Mouse (Mus musculus) gastrocnemius, adult 18-20 months (tissue): Measurements from ENCODE around the gene Epas1. TPM values are rescaled to one million over a fixed set of nuclear protein-coding genes. Genes with fewer than 3 reads are reported as not detected.
A peak's percentile ranks its signal among the peaks of the same experiment; 100 is the strongest.

ENCODE experiments used
- DNase-seq: peaks from one replicate; pipeline ENCODE4 v3.0.0; 2021; ENCODE audit warnings: low spot score
- total RNA-seq, 2 experiments: library from RNA; stranded (reverse); gene quantifications; 2 replicates each; pipeline ENCODE4 v1.2.3; 2021

Epas1 gene
- total RNA-seq, 2 experiments from 2014 or later, result 97.7 to 101 TPM

DNA sequence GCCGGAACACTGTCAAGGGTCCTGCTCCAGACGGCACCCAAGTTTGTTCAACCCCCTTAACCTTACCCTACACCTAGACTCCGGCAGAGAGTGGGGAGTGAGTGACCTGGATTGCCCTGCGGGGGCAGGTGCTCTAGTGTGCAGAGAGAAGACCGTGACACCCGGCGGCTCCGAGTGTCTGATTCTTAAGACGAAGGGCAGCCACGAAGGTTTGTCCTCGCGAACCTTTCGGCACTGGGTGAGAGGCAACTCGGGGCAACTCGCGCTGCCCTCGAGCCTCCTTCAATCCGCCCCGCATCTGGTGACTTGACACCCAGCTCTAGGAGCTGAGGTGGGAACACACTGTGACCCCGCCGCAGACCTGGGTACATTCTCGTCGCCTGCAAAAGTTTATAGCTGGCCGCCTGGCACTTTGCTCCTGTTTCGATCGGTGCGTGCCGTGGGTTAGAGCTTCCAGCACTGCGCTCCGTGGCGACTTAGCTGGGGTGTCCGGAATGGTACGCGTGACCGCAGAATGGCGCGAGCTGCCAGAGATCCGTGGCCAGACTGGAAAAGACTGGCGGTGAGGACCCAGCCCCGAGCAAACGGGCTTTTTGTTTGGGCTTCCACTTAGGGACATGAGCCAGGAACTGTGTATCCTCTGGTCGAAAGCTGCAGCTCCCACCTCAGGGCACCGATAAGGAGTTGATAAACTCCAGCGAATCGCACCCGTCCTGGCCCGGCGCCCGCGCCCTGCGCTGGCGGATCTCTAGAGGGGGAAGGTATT lies 1.5 kb downstream of the Epas1 start:
- DNase-seq, result no peak

DNA sequence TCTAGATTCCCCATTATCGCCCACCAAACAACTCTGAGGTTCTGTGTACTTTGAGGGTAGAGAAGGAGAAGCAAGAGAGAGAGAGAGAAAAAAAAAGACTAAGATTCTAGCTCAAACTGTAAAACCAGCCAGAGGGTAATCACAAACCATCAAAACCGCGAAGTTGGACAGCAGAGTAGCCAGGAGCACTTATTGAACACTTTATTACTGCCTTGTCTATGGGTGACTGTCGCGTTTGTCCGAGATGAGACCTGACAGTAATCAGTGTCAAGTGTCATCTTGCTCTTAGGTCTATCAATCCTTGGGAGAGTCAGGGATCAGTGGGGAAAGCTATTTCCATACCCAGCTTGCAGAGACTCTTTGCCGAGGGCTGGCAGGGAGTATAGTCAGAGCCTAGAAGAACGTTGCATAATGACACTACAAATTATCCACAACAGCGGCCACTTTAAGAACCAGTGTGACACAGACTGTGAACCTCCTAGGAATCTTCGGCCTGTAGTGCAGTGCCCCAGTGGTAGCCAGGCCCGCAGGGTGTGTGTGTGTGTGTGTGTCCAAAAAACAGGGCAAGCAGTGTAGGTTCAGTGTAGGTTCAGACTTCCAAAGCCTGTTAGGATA lies 2.2 kb downstream of the Epas1 start:
- no peak for DNase-seq

DNA sequence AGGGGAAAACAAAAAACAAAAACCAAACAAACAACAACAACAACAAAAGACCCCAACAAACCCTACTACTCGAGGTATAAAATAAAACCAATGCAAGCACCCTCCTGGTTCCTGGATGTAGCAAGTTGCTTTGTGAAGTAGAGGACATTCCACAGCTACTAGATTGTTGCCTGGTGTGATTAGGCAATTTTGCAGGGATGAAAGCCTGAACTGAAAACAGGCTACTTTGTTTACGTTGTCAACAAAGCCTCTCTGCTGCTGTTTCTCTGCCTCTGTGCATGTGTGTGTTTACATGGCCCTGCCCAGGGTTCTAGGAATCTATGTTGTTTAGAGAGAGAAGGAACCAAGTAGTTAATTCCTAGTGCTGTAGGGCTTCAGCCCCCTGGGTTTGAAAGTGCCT lies 4.1 kb downstream of the Epas1 start:
- no peak for DNase-seq

DNA sequence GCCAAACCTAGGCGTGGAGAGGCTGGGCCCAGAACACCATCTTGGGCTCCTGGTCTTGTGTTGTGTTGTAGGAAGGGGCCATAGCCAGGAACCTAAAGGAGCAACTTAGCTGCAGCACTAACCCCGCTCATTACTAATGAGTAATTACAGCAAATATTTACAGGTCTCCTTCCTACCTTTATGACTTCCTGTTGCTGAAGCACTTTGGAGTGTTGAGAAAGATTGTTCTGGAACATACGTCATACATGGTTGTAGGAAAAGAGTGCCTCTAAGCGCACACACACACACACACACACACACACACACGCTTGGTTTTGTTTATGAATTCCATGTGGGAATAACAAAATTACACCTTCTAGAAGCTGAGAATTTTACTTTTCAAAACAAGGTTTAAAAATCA lies 8.4 kb downstream of the Epas1 start:
- DNase-seq, result no peak

DNA sequence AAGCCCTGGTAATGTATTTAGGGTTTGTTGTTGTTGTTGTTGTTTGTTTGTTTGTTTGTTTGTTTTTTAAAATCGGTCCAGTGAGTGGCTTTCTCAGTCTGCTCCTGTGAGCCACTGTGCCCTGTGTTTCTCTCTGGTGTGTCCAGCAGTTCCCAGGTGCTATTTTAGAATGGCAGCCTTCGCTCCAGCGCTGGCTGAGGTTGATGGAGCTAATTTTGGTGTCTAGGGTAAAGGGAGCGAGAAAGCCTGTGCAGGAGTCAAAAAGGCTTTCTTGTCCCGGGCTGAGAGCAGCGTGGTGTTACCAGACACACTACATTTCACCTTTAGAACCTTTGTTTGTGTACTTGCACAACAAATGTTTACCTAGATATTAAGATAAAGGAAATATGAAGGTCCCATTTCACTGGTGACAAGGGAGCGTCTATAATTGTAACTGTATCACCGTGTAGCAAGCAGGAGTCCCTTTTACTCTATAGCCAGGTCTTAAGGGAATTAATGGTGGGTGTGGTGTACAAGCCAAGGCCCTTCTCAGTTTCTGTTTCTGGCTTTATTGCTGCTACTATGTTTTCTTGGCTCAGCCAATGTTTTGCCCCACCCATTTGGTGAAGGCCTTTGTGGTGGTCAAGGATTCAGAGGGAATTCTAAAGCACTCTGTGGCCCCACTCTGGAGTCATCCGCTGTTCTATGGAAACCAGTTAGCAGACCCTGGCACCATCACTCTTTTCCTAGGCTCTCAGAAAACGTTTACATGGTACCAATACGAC lies 9.2 kb downstream of the Epas1 start:
- DNase-seq, result peak; percentile 68

DNA sequence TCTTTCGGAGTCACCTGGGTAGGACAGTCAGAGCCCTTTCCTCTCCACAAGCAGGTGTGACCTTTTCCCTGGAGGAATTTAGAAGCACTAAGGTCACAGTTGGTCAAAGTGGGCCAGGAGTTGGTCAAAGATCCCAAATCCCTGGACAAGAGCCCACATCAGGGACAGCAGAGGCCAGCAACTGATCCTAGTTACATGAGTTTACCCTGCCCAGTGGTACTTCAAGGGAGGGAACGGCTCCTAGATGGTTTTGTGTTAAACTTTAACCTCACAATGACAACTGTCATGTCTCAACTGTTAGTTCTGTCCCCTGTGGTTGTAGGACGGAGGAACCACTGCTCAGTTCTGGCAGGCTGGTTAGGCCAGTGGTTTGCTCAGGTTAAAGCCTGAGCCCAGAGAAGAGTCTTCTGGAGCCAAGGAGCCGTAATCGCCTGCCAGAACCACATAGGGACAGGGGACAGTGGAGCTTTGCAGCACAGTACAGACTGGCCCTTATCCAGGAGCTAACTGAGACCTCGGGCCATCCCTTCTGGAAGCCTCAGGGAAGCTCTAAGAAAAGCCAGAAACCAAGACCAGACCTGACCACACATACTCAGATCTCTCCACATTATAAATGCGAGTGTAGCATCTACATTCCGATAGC lies 12.4 kb downstream of the Epas1 start:
- no peak for DNase-seq

DNA sequence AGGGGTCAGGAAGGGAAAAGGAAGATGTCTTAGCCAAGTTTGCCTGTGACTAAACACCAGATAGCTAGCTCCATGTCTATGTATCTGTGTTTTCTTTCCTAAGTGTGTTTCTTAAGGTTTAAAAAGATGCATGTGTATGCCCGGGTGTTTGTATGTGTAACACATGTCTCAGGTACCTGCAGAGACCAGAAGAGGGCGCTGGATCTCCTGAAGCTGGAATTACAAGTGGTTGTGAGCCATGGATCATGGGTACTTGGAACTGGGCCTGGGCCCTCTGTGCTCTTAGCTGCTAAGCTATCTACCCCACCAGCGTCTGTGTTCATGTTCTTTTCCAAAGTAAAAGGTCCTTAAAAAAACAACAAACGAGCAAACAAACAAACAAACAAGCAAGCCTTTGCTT lies 12.9 kb downstream of the Epas1 start:
- DNase-seq, result no peak

DNA sequence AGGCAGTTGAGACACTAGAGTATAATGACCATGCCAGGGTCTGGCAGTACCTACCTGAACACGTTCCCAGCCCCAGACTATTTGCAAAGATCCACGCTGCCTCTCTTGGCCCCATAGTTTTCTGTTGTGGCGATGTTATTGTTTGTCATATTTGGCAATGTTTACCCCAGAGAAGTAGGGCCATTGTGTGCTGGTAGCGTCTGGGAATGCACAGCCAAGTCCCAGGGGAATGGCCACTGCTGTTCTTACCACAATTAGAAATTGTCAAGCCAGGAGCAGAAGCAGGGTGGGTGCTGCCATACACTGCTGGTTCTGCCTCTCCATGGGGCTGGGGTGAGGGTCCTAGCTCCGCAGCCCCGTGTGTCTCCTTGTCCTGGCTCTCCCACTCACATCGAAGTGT lies 15.1 kb downstream of the Epas1 start:
- DNase-seq, result no peak

DNA sequence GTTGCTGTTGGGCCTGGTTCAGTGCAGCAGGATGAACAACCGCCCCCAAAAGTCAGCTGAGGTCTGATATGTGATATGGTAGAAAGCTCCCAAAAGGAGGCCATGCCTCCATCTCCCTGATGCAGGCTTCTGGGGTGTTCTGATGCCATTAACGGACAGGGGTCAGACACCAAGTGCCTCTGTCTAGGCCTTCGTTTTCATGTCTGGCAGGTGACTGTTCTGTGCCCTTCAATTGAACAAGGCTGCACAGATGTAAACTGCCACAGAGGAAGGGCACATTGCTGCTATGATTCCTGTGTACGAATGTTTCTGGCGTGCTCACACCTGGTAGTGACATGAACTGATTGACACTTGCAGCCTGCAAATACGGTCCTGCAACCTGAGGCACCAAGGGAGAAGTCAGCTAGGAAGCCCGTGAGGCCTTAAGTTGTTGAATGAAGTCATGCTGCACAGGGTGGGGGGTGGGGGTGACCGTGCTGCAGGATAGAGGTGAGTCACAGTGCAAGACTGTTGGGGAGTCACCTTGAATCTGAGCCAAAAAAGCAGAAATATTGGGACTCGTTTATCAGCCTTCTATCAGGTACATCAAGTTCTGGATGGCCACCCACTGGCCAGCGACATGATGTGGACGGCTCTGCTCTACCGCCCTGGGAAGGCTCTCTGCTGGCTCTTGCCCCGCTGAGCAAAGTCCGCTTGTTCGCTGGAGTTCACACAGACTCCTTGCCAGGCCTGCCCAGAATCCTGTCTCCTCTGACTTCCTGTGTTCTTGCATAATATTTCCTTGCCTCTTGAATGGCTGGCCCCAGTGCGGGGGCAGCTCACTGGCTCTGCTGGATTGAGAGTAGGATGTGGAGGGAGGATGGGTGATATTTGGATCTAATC lies 16.1 kb downstream of the Epas1 start:
- DNase-seq, result peak; percentile 64

DNA sequence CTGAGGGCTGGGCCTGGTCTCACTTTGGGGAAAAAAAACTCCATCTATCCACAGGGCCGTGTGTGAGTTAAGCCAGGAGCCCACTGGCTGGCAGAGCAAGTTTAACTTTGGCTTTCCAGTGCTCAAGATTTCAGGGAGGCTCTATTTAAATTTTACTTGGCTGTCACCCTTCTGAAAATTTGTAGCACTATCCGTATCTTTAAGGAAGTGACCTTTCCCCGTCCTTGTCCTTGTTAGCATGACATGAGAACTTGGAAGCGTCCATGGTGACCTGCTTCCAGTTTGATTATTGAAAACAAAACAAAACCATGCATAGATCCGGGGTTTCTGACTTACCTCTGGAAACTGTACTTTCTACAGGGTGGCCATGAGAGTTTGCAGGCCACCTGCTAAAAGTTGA lies 17.3 kb downstream of the Epas1 start:
- no peak for DNase-seq

DNA sequence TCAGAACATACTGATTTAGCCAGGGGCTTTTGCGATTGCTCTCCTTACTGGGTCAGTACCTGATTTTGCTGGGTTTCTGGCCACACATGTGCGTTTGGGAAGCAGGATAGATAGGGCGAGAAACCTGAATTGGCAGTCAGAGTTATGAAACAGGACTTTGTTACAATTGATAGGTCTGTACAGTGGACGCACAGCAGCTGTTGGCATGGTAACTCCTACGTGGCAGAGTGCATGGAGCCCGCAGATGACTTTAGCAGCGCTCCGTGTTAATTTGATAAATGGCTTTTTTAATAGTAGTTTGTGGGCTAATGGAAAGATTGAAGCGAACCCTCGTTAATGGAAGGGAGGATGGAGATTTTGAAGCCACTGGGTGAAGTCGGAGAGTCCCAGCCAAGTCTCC lies 18.5 kb downstream of the Epas1 start:
- no peak for DNase-seq

DNA sequence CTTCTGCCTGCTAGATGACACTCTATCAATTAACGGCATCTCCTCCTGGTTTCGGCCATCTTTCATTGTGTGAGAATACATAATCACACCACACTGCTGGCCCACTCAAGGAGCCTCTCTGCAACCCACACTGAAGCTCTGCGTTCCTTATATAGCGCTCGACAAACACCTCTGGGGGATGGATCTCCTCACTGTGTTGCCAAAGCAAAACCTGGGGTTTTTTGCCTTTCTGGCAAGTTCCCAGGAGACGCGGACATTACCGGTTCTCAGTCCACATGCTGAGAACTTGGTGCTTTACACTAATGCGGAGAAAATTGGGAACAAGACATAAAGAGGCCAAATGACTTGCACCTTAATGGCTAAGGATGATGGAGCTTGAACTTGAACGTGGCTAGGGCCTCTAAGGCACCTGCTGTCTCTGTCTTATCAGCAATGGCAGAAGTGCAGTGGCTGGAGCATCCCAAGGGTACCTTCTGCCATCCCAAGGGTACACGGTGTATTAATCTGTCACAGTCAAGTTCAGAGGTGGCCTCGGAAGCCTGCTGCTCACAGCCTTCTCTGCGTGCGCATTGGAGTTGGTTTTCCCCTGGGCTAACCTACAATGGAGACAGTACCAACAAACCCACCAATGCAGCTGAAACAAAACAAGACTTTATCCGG lies 19.6 kb downstream of the Epas1 start:
- DNase-seq, result no peak

DNA sequence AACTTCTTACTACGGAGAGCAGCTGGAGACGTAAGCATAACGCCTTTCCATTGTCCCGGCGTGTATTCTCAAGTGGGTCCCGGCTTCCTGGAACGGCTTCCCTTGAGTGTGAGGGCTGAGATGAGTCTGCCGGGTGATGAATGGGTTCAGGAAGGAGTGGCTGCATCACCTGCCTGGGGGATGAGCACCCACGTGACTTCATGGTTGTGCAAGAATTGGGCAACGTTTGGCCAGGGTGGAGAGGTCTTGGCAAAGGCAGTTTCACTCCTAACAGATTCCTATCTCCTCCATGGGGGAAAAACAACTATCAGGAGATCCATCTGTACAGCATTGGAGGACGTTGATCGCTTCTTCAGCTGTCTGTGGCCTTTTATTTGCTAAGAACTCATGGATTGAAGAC lies 23.0 kb downstream of the Epas1 start:
- DNase-seq, result no peak

DNA sequence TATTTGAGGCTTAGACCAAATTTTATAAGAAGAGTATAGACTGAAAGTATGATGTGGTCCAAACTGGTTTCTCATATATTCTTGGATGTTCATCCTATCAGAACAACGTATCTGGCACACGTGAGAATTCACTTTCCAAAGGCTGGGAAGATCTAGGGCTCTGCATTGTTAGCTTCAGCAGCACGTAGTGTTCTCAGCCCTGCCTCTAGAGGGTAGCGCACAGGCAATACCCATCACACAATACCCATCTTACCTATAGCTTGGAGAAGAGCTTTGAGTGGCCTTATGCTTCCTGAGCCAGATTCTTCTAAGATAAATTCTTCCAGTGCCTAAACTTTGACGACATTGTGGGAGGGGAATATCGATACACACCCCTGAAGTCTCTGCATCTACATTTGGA lies 24.6 kb downstream of the Epas1 start:
- DNase-seq, result no peak

DNA sequence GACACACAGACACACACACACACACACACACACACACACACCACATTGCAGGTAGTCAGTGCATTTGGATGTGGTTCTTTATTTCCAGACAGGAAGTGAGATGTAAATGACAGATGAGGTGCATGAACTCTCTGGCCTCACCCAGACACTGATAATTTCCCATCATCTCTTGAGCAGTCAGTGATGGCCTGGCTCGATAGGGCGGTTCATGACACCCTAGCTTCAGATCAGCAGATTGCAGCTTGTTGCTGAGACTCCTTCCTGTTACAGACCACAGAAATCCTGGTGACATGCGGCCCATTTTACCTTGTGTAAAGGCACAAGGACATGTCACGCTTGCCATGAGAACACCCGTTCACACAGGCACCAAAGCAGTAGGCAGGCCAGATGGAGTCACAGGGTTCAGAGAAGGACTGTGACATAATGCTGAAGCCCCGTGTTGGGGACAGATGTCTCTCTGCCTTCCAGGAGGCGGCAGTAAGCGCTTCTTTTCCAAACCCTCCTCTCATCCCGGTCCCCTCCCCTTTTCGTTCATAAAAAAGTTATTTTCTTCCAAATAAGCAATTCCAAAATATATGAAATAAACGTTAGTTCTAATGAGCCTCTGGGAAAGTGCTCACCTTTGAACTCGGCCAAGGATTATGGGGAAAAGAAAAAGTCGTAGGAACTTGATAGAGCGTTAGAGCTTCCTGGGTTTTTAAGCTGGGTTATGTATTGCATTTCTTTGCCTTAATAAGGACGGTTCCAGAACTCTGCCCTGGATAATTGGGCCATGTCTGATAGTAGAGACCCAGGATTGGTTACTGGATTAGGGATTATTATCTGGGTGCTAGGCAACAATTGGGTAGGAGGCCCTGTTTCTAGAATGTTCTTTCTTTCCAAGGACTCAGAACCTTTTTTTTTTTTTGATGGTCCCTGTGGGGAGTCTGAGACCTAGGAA lies 26.0 kb downstream of the Epas1 start:
- no peak for DNase-seq

DNA sequence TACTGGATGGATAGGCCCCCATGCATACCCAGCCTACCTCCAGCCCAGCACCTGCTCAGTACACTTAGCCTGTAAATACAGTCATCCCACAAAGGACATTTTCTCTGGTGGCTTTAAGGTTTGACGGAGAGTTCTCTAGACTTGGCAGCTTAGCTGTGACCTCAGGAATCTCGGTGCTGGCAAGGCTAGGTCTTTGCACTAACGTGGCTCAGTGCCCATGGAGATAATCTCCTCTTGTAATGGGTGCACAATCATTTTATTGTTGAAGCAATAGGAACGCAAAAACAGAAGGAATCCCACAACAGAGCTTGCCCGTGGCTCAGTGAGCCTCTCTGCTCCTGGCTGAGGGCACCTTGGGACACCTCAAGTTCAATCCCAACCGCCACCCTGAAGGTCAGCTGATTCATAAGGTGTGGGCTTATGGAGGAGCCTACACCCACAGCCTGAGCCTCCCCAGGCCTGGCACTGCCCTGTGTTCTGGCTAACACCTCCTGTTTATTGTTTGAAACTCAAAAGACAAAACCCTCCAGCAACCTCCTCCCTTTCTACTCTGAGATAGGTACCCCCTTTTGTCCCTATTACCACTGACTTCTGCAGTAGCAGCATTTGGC lies 27.3 kb downstream of the Epas1 start:
- no peak for DNase-seq

DNA sequence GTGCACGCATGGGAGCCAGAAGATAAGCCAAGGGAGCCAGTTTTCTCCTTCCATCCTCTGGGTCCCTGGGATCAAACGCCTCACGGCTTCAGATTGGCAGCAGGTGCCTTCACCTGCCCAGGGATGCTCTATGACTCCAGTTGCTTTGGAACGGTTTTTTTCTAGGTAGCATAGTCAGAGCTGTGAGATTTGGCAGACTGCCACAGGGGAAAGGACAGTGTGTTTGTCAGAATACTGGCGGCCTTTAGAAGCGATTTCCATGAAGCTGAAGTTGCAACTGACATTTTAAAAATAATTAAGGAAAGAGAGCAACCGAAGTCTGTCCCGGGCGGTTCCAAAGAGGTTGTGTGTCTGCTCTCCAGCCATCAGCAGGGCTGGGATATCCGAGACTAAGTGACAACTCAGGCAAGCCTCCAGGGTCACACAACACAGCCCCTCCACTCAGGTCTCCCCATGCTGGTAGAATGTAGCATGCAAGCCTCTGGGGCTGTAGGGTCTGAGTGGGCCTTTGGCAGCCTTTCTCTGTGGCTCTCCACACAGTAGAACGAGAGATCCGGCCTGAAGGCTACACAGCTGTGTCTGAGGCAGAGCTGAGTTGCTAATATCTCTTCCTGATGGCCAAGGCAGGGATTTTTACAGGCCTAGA lies 28.4 kb downstream of the Epas1 start:
- peak; percentile 55 for DNase-seq

DNA sequence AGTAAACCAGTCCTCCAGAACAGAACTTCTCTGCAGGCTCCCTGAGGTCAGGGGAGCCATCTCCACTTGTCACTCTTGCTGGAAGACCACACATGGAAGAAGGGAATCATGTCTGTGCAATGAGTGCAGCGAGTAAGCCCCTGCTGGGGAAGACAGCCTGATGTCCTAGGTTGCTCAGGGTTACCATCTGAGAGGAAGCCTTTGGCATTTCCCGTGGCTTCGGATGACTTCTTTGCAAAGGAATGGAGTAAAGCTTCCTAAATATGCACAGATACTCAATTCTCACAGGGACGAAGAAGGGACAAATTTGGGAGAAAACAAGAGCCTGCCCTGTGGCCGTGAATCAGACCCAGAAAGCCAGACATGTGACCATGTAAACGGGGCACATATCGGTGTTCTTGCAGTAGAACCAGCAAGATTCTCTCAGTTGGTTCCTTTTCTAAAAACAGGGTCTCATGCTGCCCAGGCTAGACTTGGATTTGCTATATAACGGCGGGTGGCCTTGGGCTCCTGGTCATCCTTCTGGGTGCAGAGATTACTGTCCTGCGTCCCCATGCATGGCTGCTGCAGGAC lies 31.0 kb downstream of the Epas1 start:
- no peak for DNase-seq
